Mouse (Mus musculus): ENCODE measurements around the gene Cnbd2. TPM values are rescaled to one million over a fixed set of nuclear protein-coding genes. Genes with fewer than 3 reads are reported as not detected.

Cnbd2 gene
- total RNA-seq (2017): 3.8 and 10.5 TPM in 2 replicates

GRCm38 (mm10) chr2:156312297-156312897 lies at the start of gene Cnbd2, which contains the start of gene Scand1:
Gene Cnbd2 (plus strand): TSS chr2:156312299.
Gene Scand1 (minus strand): TSS chr2:156312704.
- peak; percentile 90 to 93 for ATAC-seq (replicated peaks in 1 of 2; ENCODE audit: insufficient read depth in 1 of 2, low FRiP score in 2 of 2, low TSS enrichment in 1 of 2, low read depth in 1 of 2, poor library complexity in 2 of 2, severe bottlenecking in 2 of 2)

GRCm38 (mm10) chr2:156263204-156263893 lies 48.8 kb upstream of the Cnbd2 start:
- 0 out of 4 replicates have a peak, but pooled peaks of 1 of the 2 experiments have one; percentile 22 for ATAC-seq (replicated peaks in 1 of 2; ENCODE audit: insufficient read depth in 1 of 2, low FRiP score in 2 of 2, low TSS enrichment in 1 of 2, low read depth in 1 of 2, poor library complexity in 2 of 2, severe bottlenecking in 2 of 2)

- ATAC-seq (replicated peaks in 1 of 2; ENCODE audit: insufficient read depth in 1 of 2, low FRiP score in 2 of 2, low TSS enrichment in 1 of 2, low read depth in 1 of 2, poor library complexity in 2 of 2, severe bottlenecking in 2 of 2): no peak
Measured at GRCm38 (mm10) chr2:156267636-156268035, 44.5 kb upstream of the Cnbd2 start.

- ATAC-seq (replicated peaks in 1 of 2; ENCODE audit: insufficient read depth in 1 of 2, low FRiP score in 2 of 2, low TSS enrichment in 1 of 2, low read depth in 1 of 2, poor library complexity in 2 of 2, severe bottlenecking in 2 of 2): no peak
Measured at GRCm38 (mm10) chr2:156272553-156272952, 39.5 kb upstream of the Cnbd2 start.

- ATAC-seq (replicated peaks in 1 of 2; ENCODE audit: insufficient read depth in 1 of 2, low FRiP score in 2 of 2, low TSS enrichment in 1 of 2, low read depth in 1 of 2, poor library complexity in 2 of 2, severe bottlenecking in 2 of 2): peak; percentile 92 to 98
Measured at GRCm38 (mm10) chr2:156278226-156279017, 33.7 kb upstream of the Cnbd2 start.

GRCm38 (mm10) chr2:156281227-156281626 lies 30.9 kb upstream of the Cnbd2 start:
- ATAC-seq (replicated peaks in 1 of 2; ENCODE audit: insufficient read depth in 1 of 2, low FRiP score in 2 of 2, low TSS enrichment in 1 of 2, low read depth in 1 of 2, poor library complexity in 2 of 2, severe bottlenecking in 2 of 2): no peak

GRCm38 (mm10) chr2:156285161-156285560 lies 26.9 kb upstream of the Cnbd2 start:
- ATAC-seq (replicated peaks in 1 of 2; ENCODE audit: insufficient read depth in 1 of 2, low FRiP score in 2 of 2, low TSS enrichment in 1 of 2, low read depth in 1 of 2, poor library complexity in 2 of 2, severe bottlenecking in 2 of 2): no peak

- no peak for ATAC-seq (replicated peaks in 1 of 2; ENCODE audit: insufficient read depth in 1 of 2, low FRiP score in 2 of 2, low TSS enrichment in 1 of 2, low read depth in 1 of 2, poor library complexity in 2 of 2, severe bottlenecking in 2 of 2)
Measured at GRCm38 (mm10) chr2:156286733-156287132, 25.4 kb upstream of the Cnbd2 start.

GRCm38 (mm10) chr2:156288222-156288621 lies 23.9 kb upstream of the Cnbd2 start:
- ATAC-seq (replicated peaks in 1 of 2; ENCODE audit: insufficient read depth in 1 of 2, low FRiP score in 2 of 2, low TSS enrichment in 1 of 2, low read depth in 1 of 2, poor library complexity in 2 of 2, severe bottlenecking in 2 of 2): no peak

- no peak for ATAC-seq (replicated peaks in 1 of 2; ENCODE audit: insufficient read depth in 1 of 2, low FRiP score in 2 of 2, low TSS enrichment in 1 of 2, low read depth in 1 of 2, poor library complexity in 2 of 2, severe bottlenecking in 2 of 2)
Measured at GRCm38 (mm10) chr2:156289552-156290160, 22.4 kb upstream of the Cnbd2 start.

- ATAC-seq (replicated peaks in 1 of 2; ENCODE audit: insufficient read depth in 1 of 2, low FRiP score in 2 of 2, low TSS enrichment in 1 of 2, low read depth in 1 of 2, poor library complexity in 2 of 2, severe bottlenecking in 2 of 2): no peak
Measured at GRCm38 (mm10) chr2:156291998-156292397, 20.1 kb upstream of the Cnbd2 start.

- peak; percentile 16 to 60; a peak in 1 of 4 replicates for ATAC-seq (replicated peaks in 1 of 2; ENCODE audit: insufficient read depth in 1 of 2, low FRiP score in 2 of 2, low TSS enrichment in 1 of 2, low read depth in 1 of 2, poor library complexity in 2 of 2, severe bottlenecking in 2 of 2)
Measured at GRCm38 (mm10) chr2:156295601-156296063, 16.5 kb upstream of the Cnbd2 start.

- no peak for ATAC-seq (replicated peaks in 1 of 2; ENCODE audit: insufficient read depth in 1 of 2, low FRiP score in 2 of 2, low TSS enrichment in 1 of 2, low read depth in 1 of 2, poor library complexity in 2 of 2, severe bottlenecking in 2 of 2)
Measured at GRCm38 (mm10) chr2:156296190-156296589, 15.9 kb upstream of the Cnbd2 start.

- no peak for ATAC-seq (replicated peaks in 1 of 2; ENCODE audit: insufficient read depth in 1 of 2, low FRiP score in 2 of 2, low TSS enrichment in 1 of 2, low read depth in 1 of 2, poor library complexity in 2 of 2, severe bottlenecking in 2 of 2)
Measured at GRCm38 (mm10) chr2:156297653-156298052, 14.4 kb upstream of the Cnbd2 start.

GRCm38 (mm10) chr2:156298458-156298857 lies 13.6 kb upstream of the Cnbd2 start:
- ATAC-seq (replicated peaks in 1 of 2; ENCODE audit: insufficient read depth in 1 of 2, low FRiP score in 2 of 2, low TSS enrichment in 1 of 2, low read depth in 1 of 2, poor library complexity in 2 of 2, severe bottlenecking in 2 of 2): peak in 1 of 2 experiments; percentile 15; a peak in 1 of 4 replicates

GRCm38 (mm10) chr2:156302063-156302462 lies 10.0 kb upstream of the Cnbd2 start:
- no peak for ATAC-seq (replicated peaks in 1 of 2; ENCODE audit: insufficient read depth in 1 of 2, low FRiP score in 2 of 2, low TSS enrichment in 1 of 2, low read depth in 1 of 2, poor library complexity in 2 of 2, severe bottlenecking in 2 of 2)

- no peak for ATAC-seq (replicated peaks in 1 of 2; ENCODE audit: insufficient read depth in 1 of 2, low FRiP score in 2 of 2, low TSS enrichment in 1 of 2, low read depth in 1 of 2, poor library complexity in 2 of 2, severe bottlenecking in 2 of 2)
Measured at GRCm38 (mm10) chr2:156304351-156304750, 7.7 kb upstream of the Cnbd2 start.

Data from hematopoietic stem cell, adult 5-6 weeks (primary cell).